Mouse (Mus musculus) spleen, adult 2 months (tissue): ENCODE measurements around the gene Tmem201. TPM values are rescaled to one million over a fixed set of nuclear protein-coding genes. Genes with fewer than 3 reads are reported as not detected.

ENCODE experiments used
- DNase-seq, 2 experiments: peaks; one replicate each; pipeline versions ENCODE4 v3.0.0 to v3.0.0-alpha.2; 2012 to 2021; ENCODE audit warnings: low spot score in 2 of 2, low read depth in 1 of 2
- H3K27ac ChIP-seq: fragments of 200-500 bp; 2 replicates; pipeline ENCODE4 v1.5.1; 2012; ENCODE audit warnings: low read length, inconsistent platforms; ENCODE audit not compliant: insufficient read depth
- H3K27me3 ChIP-seq: fragments of 200-500 bp; 2 replicates; pipeline ENCODE4 v1.6.1; 2012; ENCODE audit warnings: mild to moderate bottlenecking, moderate library complexity, low read length, inconsistent platforms; ENCODE audit not compliant: control insufficient read depth, insufficient read depth
- H3K36me3 ChIP-seq: fragments of 200-500 bp; 2 replicates; pipeline ENCODE4 v1.6.1; 2012; ENCODE audit warnings: mild to moderate bottlenecking, low read length, inconsistent platforms; ENCODE audit not compliant: control insufficient read depth, insufficient read depth
- H3K4me1 ChIP-seq: fragments of 200-500 bp; 2 replicates; pipeline ENCODE4 v1.6.1; 2011; ENCODE audit warnings: inconsistent platforms; ENCODE audit not compliant: control insufficient read depth, insufficient read depth, insufficient read length
- H3K4me3 ChIP-seq: fragments of 200-500 bp; 2 replicates; pipeline ENCODE4 v1.5.1; 2011; ENCODE audit warnings: mild to moderate bottlenecking, inconsistent platforms; ENCODE audit not compliant: insufficient read depth, insufficient read length; ENCODE audit errors: extremely low read depth
- CTCF ChIP-seq: fragments of 200-500 bp; IDR thresholded peaks from 2 replicates; pipeline ENCODE4 v1.5.1; 2011; ENCODE audit warnings: mild to moderate bottlenecking, inconsistent platforms; ENCODE audit not compliant: insufficient read depth, insufficient read length, insufficient replicate concordance; ENCODE audit errors: extremely low read depth
- POLR2A ChIP-seq: fragments of 200-500 bp; IDR thresholded peaks from 2 replicates; pipeline ENCODE4 v1.6.1; 2011; ENCODE audit warnings: low read depth, low read length, inconsistent platforms
- WGBS: fragments of 180-500 bp; shearing (Covaris S2); methylation state at CpG from one replicate; pipeline ENCODE4 v1.1.7; 2018; 5-methylcytosine and 5-hydroxymethylcytosine counted together
- polyA plus RNA-seq: library from polyadenylated mRNA; depleted of rRNA; stranded (reverse); fragments of >200 nt; gene quantifications from 2 replicates; pipeline ENCODE4 v1.2.3, GENCODE M21; 2012

Gene Tmem201
- polyA plus RNA-seq, 1 experiment, result 24.3 TPM

GRCm38 (mm10) chr4:149710510-149710909 lies 27.3 kb downstream of the Tmem201 start:
- DNase-seq, result peak; percentile 80 to 88
- TF ChIP-seq CTCF, result peak; percentile 85; the same call in 1 of the 2 replicates
- no peak for TF ChIP-seq POLR2A
- Histone ChIP-seq H3K4me3 (no peak overlapping the region), H3K27ac (peak overlapping the region; percentile 60), H3K4me1 (peaks cover 9% of the 10 kb centered on the region; the same call in 1 of the 2 replicates), H3K36me3 (no peaks in the 10 kb centered on the region), H3K27me3 (no peaks in the 10 kb centered on the region)
- 15% methylated on average over 5 of the region's 5 CpGs for WGBS

GRCm38 (mm10) chr4:149705941-149706340 lies 31.9 kb downstream of the Tmem201 start:
- Histone ChIP-seq H3K4me3 (no peak overlapping the region), H3K27ac (peak overlapping the region; percentile 69), H3K27me3 (no peaks in the 10 kb centered on the region), H3K36me3 (no peaks in the 10 kb centered on the region), H3K4me1 (peaks cover 22% of the 10 kb centered on the region)
- peak; percentile 59 to 78 for DNase-seq
- TF ChIP-seq POLR2A, result no peak
- 25% methylated on average over 8 of the region's 8 CpGs for WGBS

GRCm38 (mm10) chr4:149705298-149705697 lies 32.5 kb downstream of the Tmem201 start:
- 37% methylated on average over 7 of the region's 7 CpGs for WGBS

DNA sequence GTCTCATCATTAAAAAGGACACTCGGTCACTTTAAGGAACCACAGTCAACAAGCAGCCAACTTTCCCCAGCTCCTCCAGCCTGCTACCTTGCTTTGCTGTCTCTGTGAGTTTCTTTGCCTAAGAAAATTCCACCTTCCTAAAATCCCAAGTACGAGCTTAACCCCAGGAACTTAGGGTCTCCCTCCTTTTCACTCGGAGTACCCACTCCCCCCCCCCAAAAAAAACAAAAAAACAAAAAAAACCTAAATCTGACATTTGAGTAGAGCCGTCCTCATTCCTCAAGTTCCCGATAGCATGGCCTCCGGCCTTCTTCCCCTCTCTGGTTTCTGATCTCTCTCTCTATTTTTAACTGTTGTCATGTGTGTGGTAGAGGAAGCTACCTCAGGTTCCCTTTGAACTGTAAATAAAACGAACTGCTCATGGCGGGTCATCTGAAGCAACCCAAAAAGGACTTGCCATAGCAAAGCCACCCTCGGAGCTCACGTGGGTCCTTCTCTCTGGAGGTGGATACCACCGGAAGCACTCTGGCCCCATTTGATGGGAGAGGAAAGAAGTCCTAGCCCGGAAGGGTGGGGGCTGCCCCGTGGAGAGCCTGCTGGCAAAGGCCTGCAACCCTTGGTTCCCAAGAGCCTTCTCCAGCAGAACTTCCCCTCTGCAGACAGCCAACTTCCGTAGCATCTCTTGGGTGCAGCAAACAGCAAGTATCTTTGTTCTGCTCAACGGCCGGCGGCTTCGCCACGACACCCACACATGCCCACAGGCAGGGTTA lies 35.4 kb downstream of the Tmem201 start, which contains the start of gene Pik3cd:
TSS of gene Pik3cd (minus strand) at position 362 of the 770 bp plus-strand sequence.
- no peak for TF ChIP-seq CTCF
- no peak; the same call in 1 of the 2 replicates for TF ChIP-seq POLR2A
- Histone ChIP-seq H3K4me1 (peaks cover 20% of the 10 kb centered on the region), H3K27me3 (no peaks in the 10 kb centered on the region), H3K27ac (peak within 1 kb of the TSS; percentile 94), H3K4me3 (peak within 1 kb of the TSS; percentile 56), H3K36me3 (no peaks in the 10 kb centered on the region)
- 4% methylated on average over 19 of the region's 19 CpGs for WGBS
- DNase-seq, result peak; percentile 59 to 71

More at GRCm38 (mm10) chr4:149705298-149705697, 32.5 kb downstream of the Tmem201 start:
- H3K27ac ChIP-seq, result peak overlapping the region; percentile 69
- H3K4me3 ChIP-seq, result no peak overlapping the region
- DNase-seq, result no peak
- H3K4me1 ChIP-seq, result peaks cover 21% of the 10 kb centered on the region
- H3K36me3 ChIP-seq, result no peaks in the 10 kb centered on the region
- TF ChIP-seq POLR2A (no peak), CTCF (no peak)
- no peaks in the 10 kb centered on the region for H3K27me3 ChIP-seq

- Histone ChIP-seq H3K36me3 (no peaks in the 10 kb centered on the region), H3K4me1 (peaks cover 20% of the 10 kb centered on the region), H3K27me3 (no peaks in the 10 kb centered on the region), H3K4me3 (peak overlapping the region; percentile 56), H3K27ac (peak overlapping the region; percentile 94)
- TF ChIP-seq POLR2A (peak; percentile 93), CTCF (no peak)
- peak; percentile 73 to 89 for DNase-seq
- 38% methylated on average over 18 of the region's 18 CpGs for WGBS
Observed at GRCm38 (mm10) chr4:149701426-149702209, 36.2 kb downstream of the Tmem201 start.

DNA sequence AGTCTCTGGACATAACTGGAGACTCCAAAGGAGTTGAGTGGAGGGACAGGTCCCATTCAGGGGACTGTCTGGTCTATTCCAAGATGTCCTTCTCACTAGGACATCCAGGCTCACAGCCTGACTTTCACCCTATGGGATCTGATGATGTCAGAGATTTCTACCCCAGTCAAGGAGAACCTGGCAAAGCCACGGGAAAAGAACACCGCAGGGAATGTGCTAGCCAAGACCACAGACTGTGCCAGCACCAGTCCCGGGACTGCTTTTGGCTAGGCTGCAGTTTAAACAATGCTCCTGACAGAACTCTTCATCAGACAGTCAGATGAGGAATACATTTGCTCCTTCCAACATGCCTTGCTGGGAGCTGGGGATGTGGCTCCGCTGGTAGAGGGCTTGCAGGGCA lies 37.9 kb downstream of the Tmem201 start:
- 64% methylated on average over 4 of the region's 4 CpGs for WGBS
- TF ChIP-seq CTCF (no peak), POLR2A (no peak)
- Histone ChIP-seq H3K27me3 (no peaks in the 10 kb centered on the region), H3K27ac (peak overlapping the region; percentile 94), H3K4me3 (peak overlapping the region; percentile 56; the same call in 1 of the 2 replicates), H3K36me3 (0 out of 2 replicates have a peak, but pooled peaks cover 1% of the 10 kb centered on the region), H3K4me1 (peaks cover 7% of the 10 kb centered on the region)
- DNase-seq, result no peak
